Mouse (Mus musculus): ENCODE measurements around the gene Rpl35a. TPM values are rescaled to one million over a fixed set of nuclear protein-coding genes. Genes with fewer than 3 reads are reported as not detected.

The Rpl35a gene
- total and polyA plus RNA-seq, 2 experiments from 2014 or later, result 490 to 659 TPM

- Histone ChIP-seq H3K27ac (ENCODE audit: low read depth) (no peak overlapping the region), H3K4me2 (ENCODE audit: low read depth, low read length) (no peak overlapping the region), H3K9me3 (replicated peaks; ENCODE audit: control insufficient read depth, low read length) (no peaks in the 10 kb centered on the region), H3K9ac (replicated peaks; ENCODE audit: low read depth, low read length) (no peak overlapping the region), H3K27me3 (ENCODE audit: control insufficient read depth, insufficient read depth, low read length) (no peaks in the 10 kb centered on the region), H3K4me1 (ENCODE audit: control insufficient read depth, insufficient read depth) (no peaks in the 10 kb centered on the region), H3K4me3 (ENCODE audit: low read depth, low read length) (no peak overlapping the region), H3K36me3 (replicated peaks; ENCODE audit: control insufficient read depth, insufficient read depth, low read length) (0 out of 2 replicates have a peak, but pooled peaks cover 15% of the 10 kb centered on the region)
- ATAC-seq (ENCODE audit: insufficient read depth, low read depth) (no peak), DNase-seq (ENCODE audit: low spot score) (no peak)
- no peak for TF ChIP-seq CTCF (IDR thresholded peaks at IDR 0.05; ENCODE audit: low read depth)
- TF ChIP-seq EP300 (IDR thresholded peaks at IDR 0.05; ENCODE audit: low read depth), result no peak
- WGBS, result 93% methylated on average over 7 of the region's 7 CpGs
Observed at GRCm38 (mm10) chr16:33080063-33080462, 23.8 kb downstream of the Rpl35a start.

DNA sequence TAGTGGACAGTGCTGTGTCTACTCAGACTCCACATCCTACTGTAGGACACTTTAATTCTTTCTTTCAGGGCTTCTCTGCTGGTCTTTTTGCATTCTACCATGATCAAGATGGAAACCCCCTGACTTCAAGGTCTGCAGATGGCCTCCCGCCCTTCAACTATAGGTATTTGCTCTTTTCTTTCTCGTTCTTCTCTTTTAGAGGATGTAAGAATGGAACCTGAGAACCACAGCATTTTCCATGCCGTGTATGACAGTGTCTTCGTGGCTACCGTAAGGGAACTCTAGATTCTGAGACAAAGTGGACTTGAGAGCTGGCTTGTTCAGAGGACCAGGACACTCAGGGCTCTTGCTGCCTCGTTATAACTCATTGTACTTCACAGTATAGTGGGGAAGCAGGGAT, 26.7 kb downstream of the Rpl35a start:
- H3K4me3 ChIP-seq (ENCODE audit: low read depth, low read length), result no peak overlapping the region
- no peak overlapping the region for H3K27ac ChIP-seq (ENCODE audit: low read depth)
- no peak overlapping the region for H3K9ac ChIP-seq (replicated peaks; ENCODE audit: low read depth, low read length)
- ATAC-seq (ENCODE audit: insufficient read depth, low read depth), result no peak
- 85% methylated on average over 6 of the region's 6 CpGs for whole genome bisulfite sequencing
- no peaks in the 10 kb centered on the region for H3K27me3 ChIP-seq (ENCODE audit: control insufficient read depth, insufficient read depth, low read length)
- no peak overlapping the region for H3K4me2 ChIP-seq (ENCODE audit: low read depth, low read length)
- TF ChIP-seq EP300 (IDR thresholded peaks at IDR 0.05; ENCODE audit: low read depth), result no peak
- TF ChIP-seq CTCF (IDR thresholded peaks at IDR 0.05; ENCODE audit: low read depth), result no peak
- no peaks in the 10 kb centered on the region for H3K9me3 ChIP-seq (replicated peaks; ENCODE audit: control insufficient read depth, low read length)
- H3K4me1 ChIP-seq (ENCODE audit: control insufficient read depth, insufficient read depth), result no peaks in the 10 kb centered on the region
- no peak for DNase-seq (ENCODE audit: low spot score)
- 0 out of 2 replicates have a peak, but pooled peaks cover 13% of the 10 kb centered on the region for H3K36me3 ChIP-seq (replicated peaks; ENCODE audit: control insufficient read depth, insufficient read depth, low read length)

DNA sequence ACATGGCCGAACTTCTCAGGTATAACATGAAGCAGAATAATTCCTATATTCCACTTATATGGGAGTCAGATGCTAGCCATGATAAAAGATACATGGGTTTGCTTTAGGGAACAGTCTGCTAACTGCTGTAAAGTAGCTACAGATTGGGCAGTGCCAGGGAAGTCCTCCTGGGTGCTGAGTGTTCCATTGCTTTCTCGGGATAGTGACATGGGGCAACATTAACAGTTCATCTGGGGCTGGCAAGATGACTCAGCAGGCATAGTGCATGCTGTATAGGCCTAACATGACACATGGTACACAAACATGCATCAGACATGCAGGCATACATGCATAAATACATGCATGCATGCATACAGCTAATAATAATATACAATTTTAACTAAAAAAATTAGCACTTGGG, 27.7 kb downstream of the Rpl35a start:
- no peak for TF ChIP-seq CTCF (IDR thresholded peaks at IDR 0.05; ENCODE audit: low read depth)
- TF ChIP-seq EP300 (IDR thresholded peaks at IDR 0.05; ENCODE audit: low read depth), result no peak
- WGBS, result 77% methylated on average over 2 of the region's 2 CpGs

DNA sequence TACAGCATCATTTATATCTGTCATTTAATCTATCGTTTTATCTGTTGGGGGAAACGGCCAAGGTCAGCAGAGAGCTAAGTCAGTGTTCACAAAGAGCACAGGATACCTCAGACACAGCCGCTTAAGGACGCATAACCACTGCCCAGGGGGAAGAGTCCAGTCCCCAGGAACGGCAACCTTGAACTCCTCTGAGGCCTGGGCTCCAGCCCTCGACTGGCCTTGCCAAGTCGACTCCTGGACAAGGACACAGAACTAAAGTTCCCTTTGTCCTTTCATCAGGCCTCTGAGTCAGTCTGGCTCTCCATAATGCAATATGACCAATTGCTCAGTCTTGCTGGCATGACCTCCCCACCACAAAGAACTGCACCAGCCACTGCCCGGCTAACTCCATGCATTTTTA, 29.4 kb downstream of the Rpl35a start:
- no peak for TF ChIP-seq CTCF (IDR thresholded peaks at IDR 0.05; ENCODE audit: low read depth)
- TF ChIP-seq EP300 (IDR thresholded peaks at IDR 0.05; ENCODE audit: low read depth), result no peak
- Histone ChIP-seq H3K4me1 (ENCODE audit: control insufficient read depth, insufficient read depth) (no peaks in the 10 kb centered on the region), H3K27me3 (ENCODE audit: control insufficient read depth, insufficient read depth, low read length) (no peaks in the 10 kb centered on the region), H3K9me3 (replicated peaks; ENCODE audit: control insufficient read depth, low read length) (no peaks in the 10 kb centered on the region), H3K36me3 (replicated peaks; ENCODE audit: control insufficient read depth, insufficient read depth, low read length) (peaks cover 23% of the 10 kb centered on the region; the same call in 1 of the 2 replicates), H3K9ac (replicated peaks; ENCODE audit: low read depth, low read length) (no peak overlapping the region), H3K27ac (ENCODE audit: low read depth) (no peak overlapping the region), H3K4me2 (ENCODE audit: low read depth, low read length) (no peak overlapping the region), H3K4me3 (ENCODE audit: low read depth, low read length) (no peak overlapping the region)
- ATAC-seq (ENCODE audit: insufficient read depth, low read depth), result no peak
- 72% methylated on average over 8 of the region's 8 CpGs for WGBS
- no peak for DNase-seq (ENCODE audit: low spot score)

More for the DNA sequence above, 27.7 kb downstream of the Rpl35a start:
- no peak overlapping the region for H3K4me3 ChIP-seq (ENCODE audit: low read depth, low read length)
- ATAC-seq (ENCODE audit: insufficient read depth, low read depth), result no peak
- no peak overlapping the region for H3K4me2 ChIP-seq (ENCODE audit: low read depth, low read length)
- H3K9me3 ChIP-seq (replicated peaks; ENCODE audit: control insufficient read depth, low read length), result no peaks in the 10 kb centered on the region
- DNase-seq (ENCODE audit: low spot score), result no peak
- no peaks in the 10 kb centered on the region for H3K4me1 ChIP-seq (ENCODE audit: control insufficient read depth, insufficient read depth)
- H3K27ac ChIP-seq (ENCODE audit: low read depth), result no peak overlapping the region
- 0 out of 2 replicates have a peak, but pooled peaks cover 16% of the 10 kb centered on the region for H3K36me3 ChIP-seq (replicated peaks; ENCODE audit: control insufficient read depth, insufficient read depth, low read length)
- no peak overlapping the region for H3K9ac ChIP-seq (replicated peaks; ENCODE audit: low read depth, low read length)
- no peaks in the 10 kb centered on the region for H3K27me3 ChIP-seq (ENCODE audit: control insufficient read depth, insufficient read depth, low read length)

MicroRNAs within 50 kb of the gene (microRNA counts, 519-probe panel; counts per million panel counts)
- not detected for microRNA mmu-miR-1947

Small RNAs within 50 kb of the gene (microRNA-seq; reads per million reads assigned to microRNA genes)
- gene Gm22231, result not detected
- 3.0 reads per million, percentile 15 among the genes with 10 or more reads in this experiment for gene Mir1947

Other genes with a start within 250 kb of the Rpl35a start
- not detected in 2 replicates for gene Smbd1, start 246.0 kb upstream of the Rpl35a start, total RNA-seq (2014; rRNA removed; ENCODE audit: low replicate concordance)
- not detected in 2 replicates for gene Smbd1, start 246.0 kb upstream of the Rpl35a start, polyA plus RNA-seq (2015; fragmentation: Nextera tagmentation; extraction: Ambion mirVana)
- gene Fyttd1, start 179.0 kb upstream of the Rpl35a start, total RNA-seq (2014; rRNA removed; ENCODE audit: low replicate concordance), result 60.7 and 75.8 TPM in 2 replicates
- 118 and 120 TPM in 2 replicates for gene Fyttd1, start 179.0 kb upstream of the Rpl35a start, polyA plus RNA-seq (2015; fragmentation: Nextera tagmentation; extraction: Ambion mirVana)
- gene Rubcn, start 178.7 kb upstream of the Rpl35a start, total RNA-seq (2014; rRNA removed; ENCODE audit: low replicate concordance), result 53.5 and 66.7 TPM in 2 replicates
- gene Rubcn, start 178.7 kb upstream of the Rpl35a start, polyA plus RNA-seq (2015; fragmentation: Nextera tagmentation; extraction: Ambion mirVana), result 12.5 and 14.7 TPM in 2 replicates
- gene Lrch3, start 142.4 kb upstream of the Rpl35a start, total RNA-seq (2014; rRNA removed; ENCODE audit: low replicate concordance), result 22.8 and 48.9 TPM in 2 replicates
- gene Lrch3, start 142.4 kb upstream of the Rpl35a start, polyA plus RNA-seq (2015; fragmentation: Nextera tagmentation; extraction: Ambion mirVana), result 11.2 and 14.0 TPM in 2 replicates
- gene Iqcg, start 235 bp upstream of the Rpl35a start, total RNA-seq (2014; rRNA removed; ENCODE audit: low replicate concordance), result 0.23 TPM in 1 of 2 replicates, not detected in the other
- 0.83 and 1.4 TPM in 2 replicates for gene Iqcg, start 235 bp upstream of the Rpl35a start, polyA plus RNA-seq (2015; fragmentation: Nextera tagmentation; extraction: Ambion mirVana)
- 3.5 and 4.4 TPM in 2 replicates for gene Lmln, start 6.1 kb downstream of the Rpl35a start, total RNA-seq (2014; rRNA removed; ENCODE audit: low replicate concordance)
- gene Lmln, start 6.1 kb downstream of the Rpl35a start, polyA plus RNA-seq (2015; fragmentation: Nextera tagmentation; extraction: Ambion mirVana), result 0.81 and 1.1 TPM in 2 replicates
- gene Osbpl11, start 128.6 kb downstream of the Rpl35a start, total RNA-seq (2014; rRNA removed; ENCODE audit: low replicate concordance), result 18.0 and 20.3 TPM in 2 replicates
- 9.9 and 10.4 TPM in 2 replicates for gene Osbpl11, start 128.6 kb downstream of the Rpl35a start, polyA plus RNA-seq (2015; fragmentation: Nextera tagmentation; extraction: Ambion mirVana)
- gene Snx4, start 195.0 kb downstream of the Rpl35a start, total RNA-seq (2014; rRNA removed; ENCODE audit: low replicate concordance), result 62.4 and 68.5 TPM in 2 replicates
- gene Snx4, start 195.0 kb downstream of the Rpl35a start, polyA plus RNA-seq (2015; fragmentation: Nextera tagmentation; extraction: Ambion mirVana), result 69.8 and 73.0 TPM in 2 replicates